Mouse (Mus musculus): ENCODE measurements at regions not wholly inside any gene's neighbourhood (a gene's known extent, or its start where the extent isn't known, plus 50 kb on each side); places are given as distances from the start of the nearest gene placed in this dataset.

GRCm38 (mm10) chr2:78064321-78065037, 118.3 kb upstream of the Cwc22 start:
- no peak for TF ChIP-seq POLR2A (IDR thresholded peaks at IDR 0.05; ENCODE audit: low read depth, low read length)
- TF ChIP-seq CTCF (IDR thresholded peaks at IDR 0.05; ENCODE audit: extremely low read depth, insufficient read length, insufficient replicate concordance, low read depth, low read length) = no peak

Measured in small intestine, adult 2 months (tissue).